Mouse (Mus musculus): ENCODE results near the gene Gm5460. TPM values are rescaled to one million over a fixed set of nuclear protein-coding genes. Genes with fewer than 3 reads are reported as not detected.

Gm5460 gene
- polyA plus RNA-seq (2012; rRNA removed), result 47.9 and 48.5 TPM in 2 replicates

DNA sequence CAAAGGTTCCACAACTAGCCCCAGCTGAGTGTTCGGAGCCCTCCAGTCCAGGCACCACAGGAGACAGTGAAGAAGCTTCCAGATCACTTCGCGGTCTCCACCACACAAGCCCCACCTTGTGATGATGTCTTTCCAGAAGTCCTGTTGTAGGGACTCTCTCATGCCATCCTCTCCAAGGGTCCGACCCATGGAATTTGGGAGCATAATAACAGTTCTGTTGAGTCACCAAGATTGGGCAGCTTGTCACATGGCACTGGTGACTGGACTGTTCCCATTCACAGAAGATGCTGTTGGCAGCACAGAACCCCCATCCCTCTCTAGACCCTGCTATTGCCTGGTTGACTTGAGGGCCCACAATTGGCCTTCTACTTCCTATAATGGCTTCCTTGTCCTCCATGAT lies at the start of gene Gm5460:
Gm5460 (plus strand) TSS at position 378 of the 400 bp plus-strand sequence.
- no peak for TF ChIP-seq CTCF (IDR thresholded peaks at IDR 0.05; ENCODE audit: control insufficient read depth, insufficient read depth, insufficient replicate concordance, low read depth, low read length)
- H3K36me3 ChIP-seq (ENCODE audit: control insufficient read depth, insufficient read depth, low read length), result no peaks in the 10 kb centered on the region
- H3K27ac ChIP-seq (ENCODE audit: control insufficient read depth, insufficient read depth, low read depth, low read length), result no peak within 1 kb of the TSS; the same call in 1 of the 2 replicates
- no peaks in the 10 kb centered on the region for H3K4me1 ChIP-seq (ENCODE audit: control insufficient read depth, insufficient read depth, low read length)
- peak within 1 kb of the TSS; percentile 80 for H3K4me3 ChIP-seq (ENCODE audit: control insufficient read depth, low read depth, low read length)
- no peaks in the 10 kb centered on the region for H3K27me3 ChIP-seq (ENCODE audit: control insufficient read depth, insufficient read depth, low read length)

DNA sequence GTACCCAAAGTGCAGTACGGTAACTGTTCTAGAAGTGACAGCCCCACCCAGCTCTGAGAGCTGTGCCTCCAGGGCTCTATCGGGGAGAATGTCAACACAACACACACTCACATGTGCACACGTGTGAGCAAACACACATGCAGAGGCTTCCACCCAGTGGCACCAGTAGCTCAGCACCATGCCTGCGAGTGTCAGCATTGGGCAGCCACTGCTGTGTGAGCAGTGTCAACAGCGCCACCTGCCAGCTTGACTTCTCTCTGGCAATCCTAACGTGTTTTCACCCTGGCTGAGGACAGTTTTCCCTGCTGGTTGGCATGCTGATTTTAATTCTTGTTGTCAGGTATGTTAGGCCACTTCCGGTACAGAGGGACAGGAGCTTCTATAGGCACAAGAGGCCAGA lies 43.9 kb upstream of the Gm5460 start:
- Histone ChIP-seq H3K4me1 (ENCODE audit: control insufficient read depth, insufficient read depth, low read length) (no peaks in the 10 kb centered on the region), H3K27ac (ENCODE audit: control insufficient read depth, insufficient read depth, low read depth, low read length) (no peak overlapping the region), H3K4me3 (ENCODE audit: control insufficient read depth, low read depth, low read length) (no peak overlapping the region), H3K36me3 (ENCODE audit: control insufficient read depth, insufficient read depth, low read length) (no peaks in the 10 kb centered on the region), H3K27me3 (ENCODE audit: control insufficient read depth, insufficient read depth, low read length) (no peaks in the 10 kb centered on the region)
- no peak for TF ChIP-seq POLR2A (IDR thresholded peaks at IDR 0.05; ENCODE audit: control insufficient read depth, low read depth, low read length)

DNA sequence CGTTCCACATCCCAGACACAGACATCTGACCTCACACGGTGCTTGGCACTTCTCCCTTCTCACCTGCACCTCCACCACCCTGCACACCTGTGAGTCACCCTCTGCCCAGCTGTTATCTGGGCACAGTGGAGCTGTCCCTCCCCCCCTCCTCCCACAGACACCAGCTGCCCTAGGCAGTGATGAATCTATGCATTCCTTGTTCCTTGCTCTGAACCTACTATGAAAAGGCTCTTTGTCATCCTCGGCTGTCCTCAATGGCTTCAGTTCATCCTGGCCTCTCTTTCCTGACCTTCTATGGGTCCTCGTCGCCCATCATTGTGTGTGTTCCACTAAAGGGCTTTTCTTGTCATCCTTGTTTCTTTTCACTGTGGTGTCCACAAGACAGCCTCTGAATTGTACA lies 41.8 kb upstream of the Gm5460 start:
- H3K27me3 ChIP-seq (ENCODE audit: control insufficient read depth, insufficient read depth, low read length), result no peaks in the 10 kb centered on the region
- H3K36me3 ChIP-seq (ENCODE audit: control insufficient read depth, insufficient read depth, low read length), result no peaks in the 10 kb centered on the region
- H3K4me3 ChIP-seq (ENCODE audit: control insufficient read depth, low read depth, low read length), result no peak overlapping the region
- peaks cover 4% of the 10 kb centered on the region for H3K4me1 ChIP-seq (ENCODE audit: control insufficient read depth, insufficient read depth, low read length)
- no peak overlapping the region for H3K27ac ChIP-seq (ENCODE audit: control insufficient read depth, insufficient read depth, low read depth, low read length)
- TF ChIP-seq CTCF (IDR thresholded peaks at IDR 0.05; ENCODE audit: control insufficient read depth, insufficient read depth, insufficient replicate concordance, low read depth, low read length) (no peak), POLR2A (IDR thresholded peaks at IDR 0.05; ENCODE audit: control insufficient read depth, low read depth, low read length) (no peak)

DNA sequence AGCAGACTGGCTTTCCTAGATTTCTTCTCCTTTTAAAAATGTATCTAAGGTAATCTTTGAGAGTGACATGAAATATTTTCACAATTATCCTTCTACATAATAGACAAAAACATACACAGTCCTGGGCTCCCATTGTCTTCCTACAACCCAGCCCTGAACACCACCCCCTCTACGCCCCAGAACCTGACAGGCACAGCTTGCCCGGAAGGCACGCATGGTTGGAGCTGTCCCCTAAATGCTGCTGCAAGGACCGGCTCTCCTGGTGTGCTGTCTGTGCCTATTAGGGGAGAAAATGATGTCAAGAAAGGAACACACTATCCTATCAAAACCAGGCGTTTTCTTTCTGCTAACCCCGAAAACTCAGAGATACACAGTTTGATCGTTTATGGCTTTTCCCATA lies 38.8 kb upstream of the Gm5460 start:
- Histone ChIP-seq H3K27me3 (ENCODE audit: control insufficient read depth, insufficient read depth, low read length) (no peaks in the 10 kb centered on the region), H3K4me3 (ENCODE audit: control insufficient read depth, low read depth, low read length) (no peak overlapping the region), H3K4me1 (ENCODE audit: control insufficient read depth, insufficient read depth, low read length) (peaks cover 4% of the 10 kb centered on the region), H3K36me3 (ENCODE audit: control insufficient read depth, insufficient read depth, low read length) (no peaks in the 10 kb centered on the region), H3K27ac (ENCODE audit: control insufficient read depth, insufficient read depth, low read depth, low read length) (no peak overlapping the region)
- no peak for TF ChIP-seq POLR2A (IDR thresholded peaks at IDR 0.05; ENCODE audit: control insufficient read depth, low read depth, low read length)
- no peak for TF ChIP-seq CTCF (IDR thresholded peaks at IDR 0.05; ENCODE audit: control insufficient read depth, insufficient read depth, insufficient replicate concordance, low read depth, low read length)

DNA sequence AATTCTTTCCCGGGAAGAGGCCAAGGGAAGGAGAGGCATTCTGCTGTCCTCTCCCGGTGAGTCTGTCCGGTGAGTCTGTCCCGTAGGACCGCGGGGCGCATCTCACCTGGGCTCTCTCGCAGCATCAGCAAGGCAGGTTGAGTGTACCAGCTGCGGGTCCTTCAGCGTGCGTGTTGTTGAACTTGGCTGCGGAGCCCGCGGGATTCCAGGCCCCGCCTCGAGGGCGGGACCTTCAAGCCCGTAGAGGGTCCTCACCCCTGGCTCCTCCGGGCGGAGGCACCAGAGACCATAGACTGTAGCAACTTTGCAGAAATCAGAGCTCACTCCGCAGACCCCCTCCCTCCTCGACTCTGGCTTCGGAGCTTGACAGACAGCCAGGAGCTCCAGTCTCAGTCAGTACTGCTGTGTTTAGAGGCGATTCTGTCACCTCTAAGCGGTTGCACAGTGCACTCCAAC lies 37.9 kb upstream of the Gm5460 start, which contains the start of gene Zfp488:
Zfp488 (minus strand) TSS at position 161 of the 456 bp plus-strand sequence.
- no peak within 1 kb of the TSS for H3K27ac ChIP-seq (ENCODE audit: control insufficient read depth, insufficient read depth, low read depth, low read length)
- peaks cover 4% of the 10 kb centered on the region for H3K4me1 ChIP-seq (ENCODE audit: control insufficient read depth, insufficient read depth, low read length)
- peak within 1 kb of the TSS; percentile 69 for H3K4me3 ChIP-seq (ENCODE audit: control insufficient read depth, low read depth, low read length)
- no peak for TF ChIP-seq POLR2A (IDR thresholded peaks at IDR 0.05; ENCODE audit: control insufficient read depth, low read depth, low read length)
- no peak for TF ChIP-seq CTCF (IDR thresholded peaks at IDR 0.05; ENCODE audit: control insufficient read depth, insufficient read depth, insufficient replicate concordance, low read depth, low read length)
- no peaks in the 10 kb centered on the region for H3K27me3 ChIP-seq (ENCODE audit: control insufficient read depth, insufficient read depth, low read length)
- H3K36me3 ChIP-seq (ENCODE audit: control insufficient read depth, insufficient read depth, low read length), result no peaks in the 10 kb centered on the region

- Histone ChIP-seq H3K27me3 (ENCODE audit: control insufficient read depth, insufficient read depth, low read length) (no peaks in the 10 kb centered on the region), H3K4me3 (ENCODE audit: control insufficient read depth, low read depth, low read length) (no peak overlapping the region), H3K27ac (ENCODE audit: control insufficient read depth, insufficient read depth, low read depth, low read length) (no peak overlapping the region), H3K4me1 (ENCODE audit: control insufficient read depth, insufficient read depth, low read length) (no peaks in the 10 kb centered on the region), H3K36me3 (ENCODE audit: control insufficient read depth, insufficient read depth, low read length) (no peaks in the 10 kb centered on the region)
- TF ChIP-seq CTCF (IDR thresholded peaks at IDR 0.05; ENCODE audit: control insufficient read depth, insufficient read depth, insufficient replicate concordance, low read depth, low read length), result no peak
- TF ChIP-seq POLR2A (IDR thresholded peaks at IDR 0.05; ENCODE audit: control insufficient read depth, low read depth, low read length), result no peak
Observed at GRCm38 (mm10) chr14:33989201-33989600, 27.4 kb upstream of the Gm5460 start.

DNA sequence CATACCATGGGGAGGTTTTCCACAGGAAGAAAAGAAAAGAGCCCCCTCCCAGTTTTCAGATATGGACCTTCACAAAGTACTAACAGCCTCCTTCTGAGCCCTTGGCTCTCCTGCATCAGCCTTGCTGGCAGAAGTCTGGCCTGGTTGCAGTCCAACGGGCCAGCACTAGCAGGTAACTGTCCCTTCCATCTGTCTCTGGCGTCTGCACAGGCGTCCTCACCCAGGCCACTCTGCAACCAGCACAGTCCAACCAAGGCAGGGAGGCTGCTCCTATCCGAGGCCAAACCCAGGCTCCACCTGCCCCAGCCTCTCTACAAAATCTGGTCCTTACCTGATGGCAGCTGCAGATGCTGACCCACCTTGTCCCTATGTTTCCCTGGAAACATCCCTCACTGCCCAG lies 24.6 kb upstream of the Gm5460 start:
- no peak for TF ChIP-seq CTCF (IDR thresholded peaks at IDR 0.05; ENCODE audit: control insufficient read depth, insufficient read depth, insufficient replicate concordance, low read depth, low read length)
- no peak for TF ChIP-seq POLR2A (IDR thresholded peaks at IDR 0.05; ENCODE audit: control insufficient read depth, low read depth, low read length)
- Histone ChIP-seq H3K4me3 (ENCODE audit: control insufficient read depth, low read depth, low read length) (no peak overlapping the region), H3K36me3 (ENCODE audit: control insufficient read depth, insufficient read depth, low read length) (no peaks in the 10 kb centered on the region), H3K27me3 (ENCODE audit: control insufficient read depth, insufficient read depth, low read length) (no peaks in the 10 kb centered on the region), H3K4me1 (ENCODE audit: control insufficient read depth, insufficient read depth, low read length) (no peaks in the 10 kb centered on the region), H3K27ac (ENCODE audit: control insufficient read depth, insufficient read depth, low read depth, low read length) (no peak overlapping the region)

- Histone ChIP-seq H3K36me3 (ENCODE audit: control insufficient read depth, insufficient read depth, low read length) (no peaks in the 10 kb centered on the region), H3K4me3 (ENCODE audit: control insufficient read depth, low read depth, low read length) (no peak overlapping the region), H3K27me3 (ENCODE audit: control insufficient read depth, insufficient read depth, low read length) (no peaks in the 10 kb centered on the region), H3K4me1 (ENCODE audit: control insufficient read depth, insufficient read depth, low read length) (no peaks in the 10 kb centered on the region), H3K27ac (ENCODE audit: control insufficient read depth, insufficient read depth, low read depth, low read length) (no peak overlapping the region)
- no peak for TF ChIP-seq CTCF (IDR thresholded peaks at IDR 0.05; ENCODE audit: control insufficient read depth, insufficient read depth, insufficient replicate concordance, low read depth, low read length)
- TF ChIP-seq POLR2A (IDR thresholded peaks at IDR 0.05; ENCODE audit: control insufficient read depth, low read depth, low read length), result no peak
Observed at GRCm38 (mm10) chr14:33993051-33993450, 23.5 kb upstream of the Gm5460 start.

All from testis, adult 2 months (tissue).